Mouse (Mus musculus) liver, postnatal 0 days (tissue): ENCODE data around the gene 9130019O22Rik. TPM values are rescaled to one million over a fixed set of nuclear protein-coding genes. Genes with fewer than 3 reads are reported as not detected.
"Not testable (repeated sequence)": the region's sequence is repeated elsewhere in the genome, so short reads cannot be mapped to it uniquely, and the experiment has no call there.

ENCODE experiments used
- ATAC-seq: fragments of 200-750 bp; cut with Nextera tagmentation; 2 replicates; pipeline ENCODE4 v1.8.0; 2017; ENCODE audit warnings: mild to moderate bottlenecking, moderate library complexity
- DNase-seq: peaks from one replicate; pipeline ENCODE4 v3.0.0-alpha.2; 2016
- H3K27ac ChIP-seq: fragments of 300-500 bp; sonication (generic); 2 replicates; pipeline ENCODE4 v1.5.1; 2014; ENCODE audit warnings: antibody characterized with exemption, moderate library complexity, mild to moderate bottlenecking, low read depth
- H3K27me3 ChIP-seq: fragments of 300-500 bp; sonication (generic); 2 replicates; pipeline ENCODE4 v1.6.1; 2014; ENCODE audit warnings: low read length, control low read depth, mixed read lengths; ENCODE audit not compliant: insufficient read depth
- H3K36me3 ChIP-seq: fragments of 300-500 bp; sonication (generic); replicated peaks from 2 replicates; pipeline ENCODE4 v1.6.1; 2014; ENCODE audit warnings: mild to moderate bottlenecking, control low read depth, low read length, moderate library complexity, mixed read lengths; ENCODE audit not compliant: insufficient read depth
- H3K4me1 ChIP-seq: fragments of 300-500 bp; sonication (generic); 2 replicates; pipeline ENCODE4 v1.6.1; 2014; ENCODE audit warnings: antibody characterized with exemption, mild to moderate bottlenecking, control low read depth; ENCODE audit not compliant: insufficient read depth
- H3K4me2 ChIP-seq: fragments of 300-500 bp; sonication (generic); 2 replicates; pipeline ENCODE4 v1.6.1; 2014; ENCODE audit warnings: low read depth, mild to moderate bottlenecking, low read length, moderate library complexity, mixed read lengths
- H3K4me3 ChIP-seq: fragments of 300-500 bp; sonication (generic); 2 replicates; pipeline ENCODE4 v1.5.1; 2014; ENCODE audit warnings: low read depth, low read length
- H3K9ac ChIP-seq: fragments of 300-500 bp; sonication (generic); replicated peaks from 2 replicates; pipeline ENCODE4 v1.6.1; 2014; ENCODE audit warnings: mild to moderate bottlenecking, moderate library complexity
- H3K9me3 ChIP-seq: fragments of 300-500 bp; sonication (generic); 2 replicates; pipeline ENCODE4 v1.6.1; 2016; ENCODE audit warnings: mild to moderate bottlenecking, control low read depth, low read length, mixed read lengths
- CTCF ChIP-seq: sonication (generic); IDR thresholded peaks from 2 replicates; pipeline ENCODE4 v1.5.1; 2016; ENCODE audit warnings: antibody characterized with exemption, low read depth
- EP300 ChIP-seq: IDR thresholded peaks from 2 replicates; pipeline ENCODE4 v1.6.1; 2016; ENCODE audit warnings: antibody characterized with exemption, low read depth, mild to moderate bottlenecking
- WGBS: fragments of 180-500 bp; shearing (Covaris S2); extraction: QIAGEN DNeasy Blood & Tissue Kit; methylation state at CpG from one replicate; pipeline ENCODE4 v1.1.7; 2014; ENCODE audit not compliant: insufficient replicate concordance; 5-methylcytosine and 5-hydroxymethylcytosine counted together
- polyA plus RNA-seq: library from polyadenylated mRNA; unstranded; fragments of >200 nt; fragmentation: Nextera tagmentation; extraction: Ambion mirVana; gene quantifications from 2 replicates; pipeline ENCODE4 v1.2.1, GENCODE M21; 2015

The 9130019O22Rik gene
- polyA plus RNA-seq, 1 experiment from 2014 or later, result 1.2 TPM

- Histone ChIP-seq H3K4me3 (no peak overlapping the region), H3K36me3 (no peaks in the 10 kb centered on the region), H3K4me1 (peaks cover 15% of the 10 kb centered on the region; the same call in 1 of the 2 replicates), H3K27me3 (no peaks in the 10 kb centered on the region), H3K9ac (no peak overlapping the region), H3K27ac (no peak overlapping the region), H3K9me3 (no peaks in the 10 kb centered on the region), H3K4me2 (no peak overlapping the region)
- DNase-seq (no peak), ATAC-seq (no peak)
- no peak for TF ChIP-seq CTCF
- no peak for TF ChIP-seq EP300
- WGBS, result 92% methylated on average over 38 of the region's 38 CpGs
Observed at GRCm38 (mm10) chr7:127343351-127344019, 43.5 kb downstream of the 9130019O22Rik start.

GRCm38 (mm10) chr7:127342888-127343287 lies 44.1 kb downstream of the 9130019O22Rik start:
- no peak overlapping the region for H3K9ac ChIP-seq
- DNase-seq (no peak), ATAC-seq (no peak)
- H3K9me3 ChIP-seq, result no peaks in the 10 kb centered on the region
- no peak overlapping the region for H3K4me3 ChIP-seq
- H3K27me3 ChIP-seq, result no peaks in the 10 kb centered on the region
- H3K4me2 ChIP-seq, result no peak overlapping the region
- H3K4me1 ChIP-seq, result peaks cover 15% of the 10 kb centered on the region; the same call in 1 of the 2 replicates
- no peaks in the 10 kb centered on the region for H3K36me3 ChIP-seq
- WGBS, result 88% methylated on average over 7 of the region's 7 CpGs
- TF ChIP-seq CTCF (no peak), EP300 (no peak)
- H3K27ac ChIP-seq, result no peak overlapping the region

- DNase-seq (no peak), ATAC-seq (no peak)
- H3K27ac ChIP-seq, result no peak overlapping the region
- H3K36me3 ChIP-seq, result no peaks in the 10 kb centered on the region
- no peaks in the 10 kb centered on the region for H3K9me3 ChIP-seq
- H3K4me1 ChIP-seq, result peaks cover 13% of the 10 kb centered on the region; the same call in 1 of the 2 replicates
- H3K9ac ChIP-seq, result no peak overlapping the region
- no peak overlapping the region for H3K4me3 ChIP-seq
- 58% methylated on average over 4 of the region's 4 CpGs for WGBS
- no peak overlapping the region for H3K4me2 ChIP-seq
- TF ChIP-seq EP300, result no peak
- peak; percentile 62 for TF ChIP-seq CTCF
- no peaks in the 10 kb centered on the region for H3K27me3 ChIP-seq
Observed at GRCm38 (mm10) chr7:127342332-127342731, 44.6 kb downstream of the 9130019O22Rik start.

GRCm38 (mm10) chr7:127341861-127342260 lies 45.1 kb downstream of the 9130019O22Rik start:
- not testable (repeated sequence) for H3K9me3 ChIP-seq, H3K9ac ChIP-seq, H3K4me2 ChIP-seq, H3K4me3 ChIP-seq, DNase-seq, ATAC-seq, H3K36me3 ChIP-seq, H3K27ac ChIP-seq, H3K27me3 ChIP-seq
- peaks cover 11% of the 10 kb centered on the region; the same call in 1 of the 2 replicates for H3K4me1 ChIP-seq
- WGBS, result 89% methylated on average over 5 of the region's 6 CpGs

- WGBS, result 86% methylated on average over 8 of the region's 8 CpGs
- no peak for DNase-seq
- H3K27ac ChIP-seq, result no peak overlapping the region
- ATAC-seq, result no peak
- no peak overlapping the region for H3K4me3 ChIP-seq
- H3K4me1 ChIP-seq, result peaks cover 7% of the 10 kb centered on the region; the same call in 1 of the 2 replicates
- no peak overlapping the region for H3K9ac ChIP-seq
- no peaks in the 10 kb centered on the region for H3K9me3 ChIP-seq
- TF ChIP-seq EP300, result no peak
- no peak for TF ChIP-seq CTCF
- H3K36me3 ChIP-seq, result no peaks in the 10 kb centered on the region
- no peak overlapping the region for H3K4me2 ChIP-seq
- H3K27me3 ChIP-seq, result no peaks in the 10 kb centered on the region
Observed at GRCm38 (mm10) chr7:127341356-127341755, 45.6 kb downstream of the 9130019O22Rik start.

GRCm38 (mm10) chr7:127337636-127338035 lies 49.3 kb downstream of the 9130019O22Rik start:
- H3K9ac ChIP-seq, result no peak overlapping the region
- DNase-seq (no peak), ATAC-seq (no peak)
- WGBS, result 40% methylated on average over 4 of the region's 4 CpGs
- H3K36me3 ChIP-seq, result no peaks in the 10 kb centered on the region
- no peak overlapping the region for H3K4me3 ChIP-seq
- H3K27ac ChIP-seq, result no peak overlapping the region
- H3K4me1 ChIP-seq, result no peaks in the 10 kb centered on the region
- H3K27me3 ChIP-seq, result no peaks in the 10 kb centered on the region
- H3K9me3 ChIP-seq, result no peaks in the 10 kb centered on the region
- no peak for TF ChIP-seq CTCF
- TF ChIP-seq EP300, result no peak
- no peak overlapping the region for H3K4me2 ChIP-seq
